Mouse (Mus musculus): ENCODE data around the gene Faim2.

Faim2 gene

DNA sequence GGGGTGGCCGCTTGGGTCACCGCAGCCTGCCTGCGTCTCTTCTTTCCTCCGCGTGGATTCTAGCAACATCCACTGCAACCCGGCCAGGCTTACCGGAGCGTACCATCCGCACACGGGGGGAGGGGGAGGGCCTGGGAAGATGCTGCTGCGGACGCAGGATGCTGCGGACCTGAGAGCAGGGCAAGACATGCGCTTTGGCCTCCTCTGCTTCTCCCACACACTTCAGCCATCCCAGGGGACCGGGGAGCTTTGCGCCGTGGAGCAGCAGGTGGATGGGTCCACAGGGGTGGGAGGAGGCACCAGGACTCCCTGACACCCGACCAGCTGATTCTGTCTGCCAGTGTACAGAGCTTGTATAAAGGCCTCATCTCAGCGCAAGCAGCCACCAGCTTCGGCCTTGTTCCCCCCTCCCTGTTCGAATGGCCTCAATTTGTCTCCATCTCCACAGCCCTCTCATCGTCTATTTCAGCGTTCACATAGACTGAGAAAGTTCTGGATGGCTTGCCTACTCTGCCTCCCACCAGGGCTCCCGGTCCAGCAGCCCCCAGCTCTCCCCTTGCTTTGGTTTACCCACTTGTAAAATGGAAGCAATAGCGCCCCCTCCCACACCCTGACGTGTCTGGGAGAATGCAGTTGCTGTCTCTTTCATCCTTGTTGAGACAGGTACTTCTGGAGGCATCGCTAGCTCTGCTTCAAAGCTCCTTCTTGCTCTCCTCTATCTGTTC, at the start of gene Faim2:
TSS of gene Faim2 (minus strand) at position 537 of the 725 bp plus-strand sequence.
- Histone ChIP-seq H3K4me1 (replicated peaks; ENCODE audit: low read depth, low read length) (peaks cover 29% of the 10 kb centered on the region), H3K36me3 (ENCODE audit: insufficient read depth, low read length) (no peaks in the 10 kb centered on the region), H3K27me3 (ENCODE audit: insufficient read depth, low read length) (peaks cover 72% of the 10 kb centered on the region), H3K4me3 (replicated peaks; ENCODE audit: low read length) (peak within 1 kb of the TSS; percentile 67), H3K9me3 (ENCODE audit: low read length) (no peaks in the 10 kb centered on the region)
- no peak for TF ChIP-seq NANOG (IDR thresholded peaks at IDR 0.05; ENCODE audit: borderline replicate concordance, low read length)
- no peak for TF ChIP-seq POU5F1 (IDR thresholded peaks at IDR 0.05; ENCODE audit: borderline replicate concordance, low read length)
- TF ChIP-seq CTCF (conservative IDR thresholded peaks at IDR 0.05; ENCODE audit: low read length): peak; percentile 30

- Histone ChIP-seq H3K4me3 (replicated peaks; ENCODE audit: low read length) (no peak overlapping the region), H3K4me1 (replicated peaks; ENCODE audit: low read depth, low read length) (peaks cover 32% of the 10 kb centered on the region), H3K36me3 (ENCODE audit: insufficient read depth, low read length) (no peaks in the 10 kb centered on the region), H3K27me3 (ENCODE audit: insufficient read depth, low read length) (peaks cover 40% of the 10 kb centered on the region), H3K9me3 (ENCODE audit: low read length) (peaks cover 8% of the 10 kb centered on the region; the same call in 1 of the 2 replicates)
- TF ChIP-seq POU5F1 (IDR thresholded peaks at IDR 0.05; ENCODE audit: borderline replicate concordance, low read length) (no peak), CTCF (conservative IDR thresholded peaks at IDR 0.05; ENCODE audit: low read length) (no peak), NANOG (IDR thresholded peaks at IDR 0.05; ENCODE audit: borderline replicate concordance, low read length) (no peak)
Measured at GRCm38 (mm10) chr15:99569123-99569522, 41.2 kb upstream of the Faim2 start.

DNA sequence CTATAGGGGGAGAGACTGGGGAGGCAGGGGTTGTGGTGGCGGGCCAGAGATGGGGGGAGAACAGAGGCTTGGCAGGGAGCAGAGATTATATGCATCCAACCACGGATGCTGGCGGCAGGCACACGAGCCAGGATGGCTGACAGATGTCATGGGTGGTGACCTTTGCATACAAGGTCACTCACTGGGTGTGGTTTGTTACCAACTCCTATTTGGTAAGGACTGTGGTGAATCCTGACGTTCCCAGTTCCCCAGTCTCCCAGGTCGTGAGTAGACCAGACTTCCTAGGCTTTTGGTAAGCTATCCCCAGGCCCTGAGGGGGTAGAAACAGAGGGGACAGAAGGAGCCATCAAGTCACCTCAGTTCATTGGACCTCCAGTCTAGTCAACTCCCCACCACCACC, 40.7 kb upstream of the Faim2 start:
- peaks cover 37% of the 10 kb centered on the region for H3K4me1 ChIP-seq (replicated peaks; ENCODE audit: low read depth, low read length)
- no peak for TF ChIP-seq POU5F1 (IDR thresholded peaks at IDR 0.05; ENCODE audit: borderline replicate concordance, low read length)
- no peak for TF ChIP-seq NANOG (IDR thresholded peaks at IDR 0.05; ENCODE audit: borderline replicate concordance, low read length)
- TF ChIP-seq CTCF (conservative IDR thresholded peaks at IDR 0.05; ENCODE audit: low read length): no peak
- peaks cover 37% of the 10 kb centered on the region for H3K27me3 ChIP-seq (ENCODE audit: insufficient read depth, low read length)
- H3K4me3 ChIP-seq (replicated peaks; ENCODE audit: low read length): no peak overlapping the region
- H3K36me3 ChIP-seq (ENCODE audit: insufficient read depth, low read length): no peaks in the 10 kb centered on the region
- H3K9me3 ChIP-seq (ENCODE audit: low read length): peaks cover 8% of the 10 kb centered on the region; the same call in 1 of the 2 replicates

DNA sequence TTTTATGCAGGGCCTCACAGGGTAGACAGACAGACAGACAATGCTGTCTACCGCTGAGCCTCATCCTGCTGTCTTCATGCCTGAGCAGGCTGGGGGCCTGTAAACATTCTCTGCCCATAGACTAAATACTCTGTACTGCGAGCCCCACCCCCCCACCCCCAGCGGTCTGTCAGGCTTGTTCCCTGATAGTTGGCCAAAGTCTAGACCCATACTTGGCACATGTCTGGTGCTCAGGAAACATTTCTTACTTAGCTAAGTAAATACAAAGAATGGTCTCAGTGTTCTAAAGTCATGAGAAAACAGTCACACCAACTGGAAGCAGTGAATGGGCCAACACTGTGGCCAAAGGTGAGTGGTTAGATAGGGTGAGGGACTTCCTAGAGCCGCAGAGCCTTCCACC, 39.4 kb upstream of the Faim2 start:
- H3K9me3 ChIP-seq (ENCODE audit: low read length): peaks cover 8% of the 10 kb centered on the region; the same call in 1 of the 2 replicates
- peaks cover 29% of the 10 kb centered on the region for H3K27me3 ChIP-seq (ENCODE audit: insufficient read depth, low read length)
- TF ChIP-seq NANOG (IDR thresholded peaks at IDR 0.05; ENCODE audit: borderline replicate concordance, low read length) (no peak), POU5F1 (IDR thresholded peaks at IDR 0.05; ENCODE audit: borderline replicate concordance, low read length) (no peak), CTCF (conservative IDR thresholded peaks at IDR 0.05; ENCODE audit: low read length) (no peak)
- no peaks in the 10 kb centered on the region for H3K36me3 ChIP-seq (ENCODE audit: insufficient read depth, low read length)
- H3K4me3 ChIP-seq (replicated peaks; ENCODE audit: low read length): no peak overlapping the region
- peaks cover 46% of the 10 kb centered on the region for H3K4me1 ChIP-seq (replicated peaks; ENCODE audit: low read depth, low read length)

DNA sequence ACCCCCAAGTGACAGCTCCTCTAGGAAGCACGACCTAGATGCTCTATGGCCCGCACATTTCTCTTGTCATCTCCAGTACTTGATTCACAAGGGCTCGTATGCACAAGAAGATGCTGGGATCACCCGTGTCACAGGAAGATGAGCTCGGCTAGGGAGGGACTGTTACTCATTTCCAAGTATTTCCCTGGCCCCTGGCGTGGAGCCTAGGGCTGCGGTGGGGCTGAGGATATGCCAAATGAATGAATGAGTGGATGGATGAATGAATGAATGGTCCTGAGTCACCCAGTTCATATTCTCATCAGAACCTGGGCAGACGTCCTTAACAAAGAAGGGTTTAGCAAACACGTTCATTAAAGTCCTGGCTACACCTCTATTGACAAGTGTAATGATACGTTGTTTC, 32.3 kb upstream of the Faim2 start:
- Histone ChIP-seq H3K36me3 (ENCODE audit: insufficient read depth, low read length) (no peaks in the 10 kb centered on the region), H3K4me1 (replicated peaks; ENCODE audit: low read depth, low read length) (peaks cover 24% of the 10 kb centered on the region), H3K27me3 (ENCODE audit: insufficient read depth, low read length) (0 out of 2 replicates have a peak, but pooled peaks cover 6% of the 10 kb centered on the region), H3K9me3 (ENCODE audit: low read length) (no peaks in the 10 kb centered on the region), H3K4me3 (replicated peaks; ENCODE audit: low read length) (no peak overlapping the region)
- no peak for TF ChIP-seq NANOG (IDR thresholded peaks at IDR 0.05; ENCODE audit: borderline replicate concordance, low read length)
- TF ChIP-seq POU5F1 (IDR thresholded peaks at IDR 0.05; ENCODE audit: borderline replicate concordance, low read length): no peak
- TF ChIP-seq CTCF (conservative IDR thresholded peaks at IDR 0.05; ENCODE audit: low read length): no peak

- no peaks in the 10 kb centered on the region for H3K27me3 ChIP-seq (ENCODE audit: insufficient read depth, low read length)
- H3K4me1 ChIP-seq (replicated peaks; ENCODE audit: low read depth, low read length): peaks cover 15% of the 10 kb centered on the region
- H3K4me3 ChIP-seq (replicated peaks; ENCODE audit: low read length): no peak overlapping the region
- no peak for TF ChIP-seq POU5F1 (IDR thresholded peaks at IDR 0.05; ENCODE audit: borderline replicate concordance, low read length)
- TF ChIP-seq NANOG (IDR thresholded peaks at IDR 0.05; ENCODE audit: borderline replicate concordance, low read length): no peak
- peak; percentile 81 for TF ChIP-seq CTCF (conservative IDR thresholded peaks at IDR 0.05; ENCODE audit: low read length)
- no peaks in the 10 kb centered on the region for H3K36me3 ChIP-seq (ENCODE audit: insufficient read depth, low read length)
- no peaks in the 10 kb centered on the region for H3K9me3 ChIP-seq (ENCODE audit: low read length)
Measured at GRCm38 (mm10) chr15:99558947-99559346, 31.0 kb upstream of the Faim2 start.

GRCm38 (mm10) chr15:99553767-99554166, 25.8 kb upstream of the Faim2 start:
- no peak for TF ChIP-seq NANOG (IDR thresholded peaks at IDR 0.05; ENCODE audit: borderline replicate concordance, low read length)
- TF ChIP-seq POU5F1 (IDR thresholded peaks at IDR 0.05; ENCODE audit: borderline replicate concordance, low read length): no peak
- TF ChIP-seq CTCF (conservative IDR thresholded peaks at IDR 0.05; ENCODE audit: low read length): no peak
- Histone ChIP-seq H3K4me1 (replicated peaks; ENCODE audit: low read depth, low read length) (peaks cover 31% of the 10 kb centered on the region), H3K9me3 (ENCODE audit: low read length) (no peaks in the 10 kb centered on the region)

DNA sequence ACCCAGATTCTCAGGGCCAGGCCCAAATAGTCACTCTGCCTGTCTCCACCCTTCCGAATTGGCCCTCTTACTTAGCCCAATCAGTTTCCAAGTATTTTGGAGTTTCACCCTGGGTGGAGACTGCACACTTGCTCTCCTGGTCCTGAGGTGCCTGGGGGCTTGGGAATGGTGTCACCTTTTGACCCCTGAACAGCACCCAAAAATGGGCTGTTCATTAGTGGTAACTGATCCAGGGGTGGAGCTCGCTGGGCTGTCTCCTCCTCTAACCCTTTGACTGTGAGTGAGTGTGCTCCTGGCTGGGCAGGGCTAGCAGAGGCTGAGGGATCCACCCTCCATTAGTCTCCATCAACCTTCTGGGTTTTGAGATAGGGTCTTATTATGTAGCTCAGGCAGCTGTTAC, 21.9 kb upstream of the Faim2 start:
- Histone ChIP-seq H3K36me3 (ENCODE audit: insufficient read depth, low read length) (no peaks in the 10 kb centered on the region), H3K4me3 (replicated peaks; ENCODE audit: low read length) (no peak overlapping the region), H3K9me3 (ENCODE audit: low read length) (no peaks in the 10 kb centered on the region), H3K27me3 (ENCODE audit: insufficient read depth, low read length) (0 out of 2 replicates have a peak, but pooled peaks cover 6% of the 10 kb centered on the region), H3K4me1 (replicated peaks; ENCODE audit: low read depth, low read length) (peaks cover 46% of the 10 kb centered on the region)
- TF ChIP-seq NANOG (IDR thresholded peaks at IDR 0.05; ENCODE audit: borderline replicate concordance, low read length) (no peak), CTCF (conservative IDR thresholded peaks at IDR 0.05; ENCODE audit: low read length) (no peak), POU5F1 (IDR thresholded peaks at IDR 0.05; ENCODE audit: borderline replicate concordance, low read length) (no peak)

More at GRCm38 (mm10) chr15:99553767-99554166, 25.8 kb upstream of the Faim2 start:
- 0 out of 2 replicates have a peak, but pooled peaks cover 4% of the 10 kb centered on the region for H3K27me3 ChIP-seq (ENCODE audit: insufficient read depth, low read length)
- no peak overlapping the region for H3K4me3 ChIP-seq (replicated peaks; ENCODE audit: low read length)
- H3K36me3 ChIP-seq (ENCODE audit: insufficient read depth, low read length): no peaks in the 10 kb centered on the region

Measured in E14TG2a.4 (cell line).